Mouse (Mus musculus) megakaryocyte, adult 5-6 weeks (primary cell): ENCODE data around the gene Rnf180. TPM values are rescaled to one million over a fixed set of nuclear protein-coding genes. Genes with fewer than 3 reads are reported as not detected.

Experiments used
- ATAC-seq: 2 replicates; pipeline ENCODE4 v1.8.0; 2016; ENCODE audit warnings: mild to moderate bottlenecking, inconsistent platforms; ENCODE audit not compliant: poor library complexity, severe bottlenecking
- total RNA-seq, 2 experiments: library from RNA; stranded (forward) in 1 of 2; stranded (reverse) in 1 of 2; fragments of 153-499, 151-499 nt in 1 of 2; fragments of 221-1000, 200-1000 nt in 1 of 2; gene quantifications; 2 replicates each; pipeline versions ENCODE4 v1.2.3 to v1.2.4; 2015 to 2017

Gene Rnf180
- 0.21 and 0.71 TPM in 2 replicates for total RNA-seq (2015)
- 0.37 TPM in 1 of 2 replicates, not detected in the other for total RNA-seq (2017)

DNA sequence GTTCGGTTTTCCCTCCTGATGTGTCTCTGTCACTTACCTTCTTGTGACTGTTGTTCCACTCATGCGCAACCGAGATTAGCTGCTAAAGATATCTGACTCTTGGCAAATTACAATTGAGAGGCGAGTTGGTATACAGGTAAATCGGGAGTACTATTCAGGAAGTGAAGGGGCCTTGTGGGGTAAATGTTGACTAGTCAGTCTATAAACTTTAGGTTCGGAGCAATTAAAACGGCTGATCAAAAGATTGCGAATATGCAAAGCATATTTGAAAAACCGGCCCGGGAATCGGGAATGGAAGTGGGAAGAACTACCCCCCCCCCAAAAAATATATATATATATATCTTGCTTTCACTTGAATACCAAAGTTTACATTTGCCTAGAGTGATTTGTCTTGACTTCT lies at the start of gene Rnf180:
Gene Rnf180, minus strand, starts transcription at position 101 of the 400 bp plus-strand sequence.
- no peak for ATAC-seq

DNA sequence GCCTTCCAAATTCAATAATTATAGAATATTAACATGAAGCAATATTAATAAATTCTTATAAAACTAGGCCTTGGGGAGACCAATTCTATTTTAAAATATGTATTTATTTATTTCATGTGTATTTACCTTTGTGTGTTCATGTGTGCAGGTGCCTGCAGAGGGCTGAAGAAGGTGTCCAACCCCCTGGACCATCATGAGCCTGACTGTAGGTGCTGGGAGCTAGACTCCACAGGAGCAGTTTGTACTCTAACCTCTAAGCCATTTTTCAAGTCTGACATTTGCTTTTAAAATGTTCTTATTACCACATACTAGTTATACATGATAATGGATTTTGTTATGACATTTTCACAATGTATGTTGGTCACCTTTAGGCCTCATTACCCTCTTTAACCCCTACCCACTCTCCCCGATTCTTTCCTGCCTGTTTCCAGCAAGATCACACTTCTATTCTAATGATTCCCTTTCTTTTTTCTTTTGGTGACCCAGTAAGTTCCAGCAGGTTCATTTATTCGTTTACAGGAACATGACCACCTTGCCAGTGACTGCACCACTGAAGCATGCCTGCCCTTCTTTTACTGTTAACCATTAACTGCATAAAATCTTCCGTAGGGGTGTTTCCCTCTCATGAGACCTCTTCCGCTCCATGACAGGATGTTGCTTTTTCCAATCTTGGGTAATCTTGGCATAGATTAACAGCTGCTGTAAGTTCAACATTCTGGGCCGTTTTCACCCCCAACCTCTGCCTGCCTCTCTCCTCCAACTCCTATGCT lies 36.8 kb upstream of the Rnf180 start:
- no peak for ATAC-seq

DNA sequence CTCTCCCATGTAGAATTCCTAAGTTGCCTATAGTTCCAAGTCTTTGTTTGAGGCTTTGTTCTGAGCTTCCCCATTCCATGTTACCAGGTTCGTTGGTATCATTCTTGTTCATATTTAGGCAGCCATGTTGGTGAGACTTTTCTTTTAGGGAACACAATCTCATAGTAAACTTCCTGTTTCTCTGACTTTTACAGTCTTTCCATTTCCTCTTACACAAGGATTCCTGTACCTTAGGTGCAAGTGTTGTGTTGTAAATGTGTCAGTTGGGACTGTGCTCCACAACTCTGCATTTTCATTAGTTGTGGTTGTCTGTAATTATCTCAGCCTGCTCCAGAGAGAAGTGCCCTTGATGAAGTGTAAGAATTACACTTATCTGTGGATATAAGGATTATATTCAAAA lies 32.3 kb upstream of the Rnf180 start:
- peak; percentile 91 for ATAC-seq

DNA sequence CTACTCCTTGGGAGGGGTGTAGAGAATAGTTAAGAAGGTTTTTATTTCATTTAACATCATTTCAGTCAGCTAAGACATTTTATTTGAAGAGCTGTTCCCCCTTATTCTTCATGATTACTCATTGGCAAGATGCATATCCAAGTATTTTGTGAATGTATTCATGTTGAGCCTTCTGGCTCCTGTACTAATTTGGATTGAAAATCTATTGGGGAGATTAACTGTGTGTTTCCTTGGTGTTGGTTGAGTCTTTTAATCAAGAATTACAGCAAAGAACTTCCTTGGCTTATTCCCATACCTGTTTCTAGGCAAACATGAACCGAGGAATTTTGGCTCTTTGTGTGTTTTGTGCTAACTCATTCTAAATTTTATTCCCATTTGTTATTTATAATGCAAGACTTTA lies 22.3 kb upstream of the Rnf180 start:
- no peak for ATAC-seq

DNA sequence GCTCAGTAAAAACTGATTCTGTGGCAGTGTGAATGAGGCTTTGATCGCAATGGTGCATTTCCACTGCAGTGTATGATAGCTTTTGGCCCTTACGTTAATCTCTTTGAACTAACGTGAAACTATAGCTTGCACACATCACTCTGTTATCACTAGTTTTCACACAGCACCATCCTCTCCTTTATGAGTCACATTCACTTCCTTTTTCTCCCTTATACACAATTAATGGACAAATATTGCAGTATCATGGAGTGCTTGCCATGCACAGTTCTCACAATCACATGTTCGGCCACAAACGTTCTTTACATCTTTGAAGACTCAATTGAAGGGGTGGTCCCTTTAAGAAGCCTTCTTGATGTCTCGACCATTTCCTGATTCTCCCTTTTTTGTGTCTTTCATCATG lies 21.4 kb upstream of the Rnf180 start:
- ATAC-seq = peak; percentile 51; the same call in 1 of the 2 replicates

DNA sequence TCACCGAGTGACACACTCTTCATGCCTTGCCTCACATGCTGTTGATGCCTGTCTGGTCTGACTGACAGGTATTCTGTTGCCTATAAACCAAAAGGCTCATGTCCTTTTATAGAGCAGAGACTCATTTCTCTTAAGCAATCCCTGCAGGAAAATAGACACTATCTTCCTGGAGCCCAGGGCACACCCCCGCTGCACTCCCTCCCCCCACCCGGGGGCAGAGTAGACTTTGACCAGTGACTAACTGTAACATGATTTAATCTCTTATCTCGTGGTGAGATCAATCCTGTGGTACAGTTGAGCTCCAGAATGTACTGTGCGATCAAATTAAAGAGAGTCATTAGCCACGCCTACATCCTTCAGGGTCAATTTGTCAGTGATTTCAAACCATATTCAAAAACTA lies 18.1 kb upstream of the Rnf180 start:
- no peak for ATAC-seq

DNA sequence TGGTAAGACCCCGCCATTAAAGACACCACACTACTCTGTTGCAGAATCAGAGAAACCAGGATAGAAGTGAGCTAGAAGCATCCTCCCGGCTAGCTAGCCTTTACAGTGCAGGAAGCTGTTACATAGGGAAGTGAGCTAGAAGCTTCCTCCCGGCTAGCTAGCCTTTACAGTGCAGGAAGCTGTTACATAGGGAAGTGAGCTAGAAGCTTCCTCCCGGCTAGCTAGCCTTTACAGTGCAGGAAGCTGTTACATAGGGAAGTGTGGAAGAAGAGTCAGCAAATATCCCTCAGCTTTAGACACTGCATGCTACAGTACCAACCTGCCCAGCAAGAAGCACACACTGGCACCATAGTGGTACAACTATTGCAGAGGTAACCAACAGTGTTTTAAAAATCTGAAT lies 15.9 kb upstream of the Rnf180 start:
- ATAC-seq = peak; percentile 99

DNA sequence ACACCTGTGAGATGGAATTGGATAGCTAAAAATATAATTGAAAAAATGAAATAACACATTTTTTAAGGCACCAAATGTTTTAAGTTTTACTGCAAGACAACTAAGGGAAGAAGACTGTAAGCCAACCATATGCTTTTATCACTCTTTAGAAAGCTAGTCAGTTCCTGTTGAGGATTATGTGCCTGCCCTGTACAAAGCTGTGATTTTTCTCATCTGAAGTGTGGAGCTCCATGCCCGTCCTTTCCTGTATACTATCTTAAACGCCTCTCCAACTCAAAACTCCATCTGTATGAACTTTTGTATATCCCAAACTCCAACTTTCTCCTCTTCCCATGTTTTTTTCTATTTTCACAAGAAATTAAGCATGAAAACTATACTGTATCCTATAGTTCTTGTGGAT lies 10.9 kb upstream of the Rnf180 start:
- ATAC-seq = no peak

DNA sequence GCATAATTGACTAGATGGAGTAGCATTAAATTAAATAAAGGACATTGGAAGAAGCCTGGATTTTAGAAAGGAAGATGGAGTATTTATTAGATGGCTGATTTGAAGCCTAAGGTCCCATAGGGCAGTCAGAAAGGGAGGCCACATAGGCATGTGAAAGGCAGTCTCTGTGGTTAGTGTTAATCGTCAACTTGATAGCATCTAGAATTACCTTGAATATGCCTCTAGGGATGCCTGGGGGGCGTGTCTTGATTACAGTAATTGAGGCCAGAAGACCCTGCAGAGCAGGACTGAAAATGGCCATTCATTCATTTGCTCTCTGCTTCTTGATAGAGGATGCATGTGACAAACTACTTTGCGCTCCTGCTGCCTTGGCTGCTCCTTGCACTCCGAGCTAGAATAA lies 9.4 kb upstream of the Rnf180 start:
- ATAC-seq = no peak

DNA sequence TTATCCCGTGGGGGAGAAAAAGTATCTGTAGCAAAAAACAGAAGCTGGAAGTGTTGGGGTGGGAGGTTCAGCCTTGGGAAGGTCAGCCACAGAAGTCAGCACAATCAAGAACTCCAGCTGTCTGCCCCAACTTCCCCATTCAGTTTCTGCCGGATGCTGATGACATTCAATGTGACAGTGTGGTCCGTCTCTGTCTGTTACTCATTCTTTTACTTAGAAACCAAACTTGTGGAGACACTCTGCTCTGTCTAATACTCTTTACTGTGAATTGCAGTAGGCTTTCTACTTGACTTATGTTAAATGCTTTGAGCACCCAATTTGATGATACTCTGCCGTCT lies 5.4 kb upstream of the Rnf180 start:
- peak; percentile 97 for ATAC-seq

DNA sequence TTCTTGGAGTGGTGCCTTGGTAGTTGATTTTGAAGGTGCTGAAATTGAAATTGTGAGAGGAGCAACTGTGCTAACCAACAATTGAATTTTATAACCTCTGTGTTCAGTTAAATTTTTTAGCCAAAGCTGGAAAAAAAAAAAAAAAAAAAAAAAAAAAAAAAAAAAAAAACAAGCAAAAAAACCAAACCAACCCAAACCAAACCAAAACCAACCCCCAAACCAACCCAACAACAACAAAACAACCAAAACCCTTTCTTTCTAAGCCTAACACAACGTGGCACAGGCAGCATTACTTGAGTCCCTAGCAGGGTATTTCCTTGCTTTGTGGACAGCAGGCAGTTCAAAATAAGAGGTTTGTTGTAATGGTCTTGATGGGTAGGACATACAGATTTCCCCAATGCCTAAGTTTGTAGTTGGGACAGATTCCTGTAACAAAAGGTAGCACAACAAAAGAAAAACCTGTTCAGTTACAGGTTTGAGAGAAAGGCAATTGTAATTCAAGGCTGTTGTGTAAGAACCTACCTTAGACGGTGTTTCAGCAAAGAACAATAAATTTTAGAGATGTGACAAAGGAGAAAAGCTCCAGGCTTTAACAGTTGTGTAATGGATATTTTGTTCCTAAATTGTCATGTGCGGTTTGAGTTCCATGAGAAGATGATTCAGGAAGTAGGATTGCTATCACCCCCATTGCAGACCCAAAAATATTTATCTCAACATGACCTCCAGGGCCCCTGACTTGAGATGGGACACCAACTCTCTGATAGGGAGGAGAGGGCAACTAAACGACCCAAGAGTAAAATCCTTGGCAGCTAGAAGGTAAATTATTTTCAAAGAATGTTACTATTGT lies 4.8 kb upstream of the Rnf180 start:
- ATAC-seq = peak; percentile 47; the same call in 1 of the 2 replicates

DNA sequence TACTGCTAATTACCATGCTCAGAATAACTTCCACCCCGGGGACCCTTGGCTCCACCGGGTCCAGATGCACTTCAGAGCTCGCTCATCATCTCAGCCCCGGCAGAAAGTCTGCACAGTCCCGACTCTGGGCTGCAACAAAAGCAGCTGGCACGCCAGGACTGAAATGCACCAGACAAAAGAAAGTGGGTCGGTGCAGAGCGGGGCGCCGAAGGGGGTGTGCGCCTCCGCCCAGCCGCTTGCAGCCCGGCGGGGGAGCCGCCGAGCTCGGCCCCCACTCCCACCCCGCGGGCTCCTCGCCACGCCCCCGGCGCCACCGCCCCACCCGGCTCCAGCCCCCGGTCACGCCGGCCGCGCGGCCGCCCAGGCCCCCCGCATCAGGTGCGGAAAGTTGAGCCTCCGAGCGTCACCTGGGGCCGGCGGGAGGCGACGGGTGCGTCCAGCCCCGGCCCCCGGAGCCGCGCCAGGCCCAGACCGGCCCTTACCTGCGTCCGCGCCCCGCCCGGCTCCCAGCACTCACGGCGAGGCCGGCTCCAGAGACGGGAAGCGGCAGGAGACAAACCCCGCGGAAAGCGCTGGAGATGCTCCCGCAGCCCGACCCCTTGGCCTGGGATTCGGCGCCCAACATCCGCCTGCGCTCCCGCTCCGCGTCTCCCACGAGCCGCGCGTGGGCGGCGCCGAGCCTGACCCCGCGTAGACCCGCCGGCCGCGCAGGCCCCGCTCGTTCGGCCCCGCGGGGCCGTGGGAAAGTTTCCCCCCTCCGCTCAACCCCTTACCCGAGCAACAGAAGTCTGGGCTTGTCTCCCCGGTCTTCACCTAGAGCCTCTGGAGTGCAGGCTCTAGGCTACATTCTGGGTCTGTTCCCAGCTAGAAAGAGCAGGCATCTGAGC lies 591 bp downstream of the Rnf180 start:
- peak; percentile 60 for ATAC-seq

DNA sequence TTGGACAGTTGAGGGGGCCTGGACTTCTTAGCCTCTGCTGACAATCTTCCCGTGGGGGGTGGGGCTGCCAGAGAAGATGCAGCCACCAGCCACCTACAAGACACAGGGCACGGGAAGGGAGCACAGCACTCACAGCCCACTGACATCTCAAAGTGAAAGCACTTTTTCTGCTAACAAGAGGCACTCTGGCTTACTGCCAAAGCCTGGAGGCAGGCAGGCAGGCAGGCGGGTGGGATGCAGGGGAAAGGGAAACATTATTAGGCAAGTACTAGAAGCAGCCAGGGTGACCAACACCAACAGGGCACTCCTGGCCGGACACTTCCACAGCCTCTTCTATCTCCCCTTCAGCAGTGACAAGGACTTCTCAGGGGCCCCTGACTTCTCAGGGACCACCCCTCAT lies 2.8 kb downstream of the Rnf180 start:
- 0 out of 2 replicates have a peak, but pooled peaks have one; percentile 8 for ATAC-seq

DNA sequence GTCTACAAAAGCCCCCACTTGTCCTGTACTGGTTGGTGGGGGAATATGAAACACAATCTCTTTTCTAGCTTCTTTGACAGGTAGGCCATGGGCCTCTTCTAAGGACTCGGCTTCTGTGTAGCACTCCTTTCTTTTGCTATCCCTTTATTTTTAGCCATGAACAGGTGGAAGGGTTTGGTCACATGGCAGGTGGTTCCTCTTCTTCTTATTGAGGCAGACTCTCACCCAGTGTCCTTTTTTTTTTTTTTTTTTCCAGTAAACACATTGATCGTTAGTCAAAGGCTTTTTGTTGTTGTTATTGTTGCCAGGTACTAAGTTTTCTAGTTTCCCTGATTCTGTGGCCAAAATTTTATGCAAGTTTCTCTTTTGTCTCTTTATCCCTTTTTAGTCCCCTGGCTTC lies 4.0 kb downstream of the Rnf180 start:
- no peak for ATAC-seq

DNA sequence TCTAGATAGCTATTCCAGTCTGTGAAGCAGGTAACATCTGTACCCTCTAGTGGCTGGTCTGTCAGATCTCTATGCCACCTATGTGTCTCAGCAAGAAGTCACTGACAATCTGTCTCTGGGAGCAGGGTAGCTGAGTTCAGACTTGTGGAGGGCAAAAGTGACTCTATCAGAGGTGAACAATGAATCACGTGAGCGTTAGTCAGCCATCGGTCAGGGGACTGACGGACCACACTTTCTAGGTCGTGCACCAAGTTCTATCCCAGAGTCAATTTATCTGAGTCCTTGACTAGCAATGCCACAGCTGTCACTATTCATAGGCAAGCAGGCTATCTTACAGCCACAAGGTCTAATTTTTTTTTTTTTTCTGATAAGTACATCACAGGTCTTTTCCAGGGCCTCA lies 4.6 kb downstream of the Rnf180 start:
- ATAC-seq = no peak

DNA sequence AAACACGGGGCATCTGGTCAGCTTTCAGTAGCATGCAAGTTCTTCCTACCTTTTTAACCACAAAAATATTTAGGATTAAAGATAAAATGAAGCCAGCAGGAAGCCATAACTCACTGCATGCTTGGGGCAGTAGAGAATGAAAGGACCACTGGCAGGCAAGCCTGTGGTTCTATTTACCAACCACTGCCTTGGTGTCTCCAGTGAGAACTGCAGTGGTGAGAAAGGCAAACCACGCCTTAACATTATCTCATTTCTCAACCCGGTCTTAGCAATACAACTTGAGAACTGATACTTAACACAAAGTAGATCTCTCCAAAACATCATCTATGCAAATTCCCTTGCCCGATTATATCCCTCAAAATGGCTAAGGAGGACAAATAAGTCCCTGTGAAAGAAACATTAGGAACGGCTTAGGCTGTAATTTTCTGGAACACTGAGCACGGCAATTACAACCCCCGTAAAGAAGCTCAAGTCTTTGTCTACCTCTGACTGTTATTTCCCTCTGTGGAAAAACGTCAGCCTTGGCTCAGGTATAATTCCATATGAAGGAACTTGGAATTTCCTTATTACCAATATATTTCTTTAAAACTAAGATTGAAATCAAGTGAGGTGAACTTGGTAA lies 15.1 kb downstream of the Rnf180 start:
- no peak for ATAC-seq

DNA sequence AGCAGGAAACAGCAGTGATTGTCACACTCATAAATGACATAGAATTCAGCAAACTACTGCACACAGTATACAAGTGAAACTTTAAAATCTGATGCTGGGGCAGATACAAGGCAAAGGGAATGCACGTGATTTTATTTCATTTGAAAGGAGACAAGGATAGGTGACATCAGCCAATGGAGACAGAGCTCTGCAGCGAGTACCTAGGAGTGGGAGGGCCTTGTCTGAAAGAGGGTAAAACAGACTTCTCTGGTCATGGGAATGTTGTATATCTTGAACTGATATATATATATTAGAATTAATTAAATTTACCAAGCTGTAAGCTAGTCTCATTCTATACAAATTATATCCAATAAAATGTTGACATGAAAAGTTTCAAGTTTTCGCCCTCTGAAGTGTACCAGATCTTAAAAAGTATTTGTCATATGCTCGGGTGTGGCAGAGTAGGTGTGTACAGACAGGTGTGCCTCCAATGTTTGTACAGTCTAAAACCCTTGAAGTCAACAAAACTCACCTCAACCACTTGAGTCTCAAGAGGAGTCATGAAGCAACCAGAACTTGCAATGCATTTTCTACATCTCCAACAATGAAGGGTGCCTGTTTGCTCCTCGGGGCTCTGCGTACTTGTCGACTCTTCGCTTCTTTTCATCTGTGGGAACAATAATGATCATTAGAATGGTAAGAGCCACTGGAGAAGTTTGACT lies 24.1 kb downstream of the Rnf180 start:
- no peak for ATAC-seq

DNA sequence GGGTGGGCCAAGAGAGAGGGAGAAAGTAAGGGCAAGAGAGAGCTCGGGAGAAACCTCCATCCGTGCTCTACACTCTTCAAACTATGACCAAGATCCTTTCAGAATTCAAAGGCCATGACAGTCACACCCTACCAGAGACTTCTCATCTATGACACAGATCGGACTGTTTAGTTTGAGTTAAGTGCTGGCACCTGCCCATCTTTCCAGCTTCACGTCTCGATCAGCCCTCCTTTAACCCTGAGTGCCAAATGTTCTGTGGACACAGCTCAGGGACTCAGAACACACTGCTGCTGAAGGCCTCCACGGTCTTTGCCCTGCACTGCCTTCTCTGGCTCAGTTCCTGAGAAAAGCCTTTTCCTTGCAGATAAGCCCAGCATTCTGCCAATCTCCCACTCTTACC lies 27.2 kb downstream of the Rnf180 start:
- no peak for ATAC-seq

DNA sequence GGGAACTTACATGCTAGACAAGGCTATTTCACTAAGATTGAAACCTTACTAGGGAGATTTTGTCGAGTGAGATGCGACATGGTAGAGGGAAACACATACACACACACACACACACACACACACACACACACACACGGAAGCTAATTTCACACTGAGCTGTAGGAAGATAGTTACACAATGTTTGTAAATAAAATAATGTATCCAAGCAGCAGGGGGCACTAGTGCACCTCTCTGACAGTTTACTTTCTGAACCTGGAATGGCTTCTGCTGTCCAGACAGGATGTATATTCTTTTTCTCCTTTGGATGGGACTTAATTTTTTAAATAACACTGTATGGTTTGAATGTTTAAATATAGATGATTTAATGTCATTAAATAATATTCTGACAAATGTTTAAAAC lies 27.9 kb downstream of the Rnf180 start:
- peak; percentile 96 for ATAC-seq
